Mouse (Mus musculus) forebrain, embryonic 10.5 days (tissue): ENCODE data around the gene Rbm12. TPM values are rescaled to one million over a fixed set of nuclear protein-coding genes. Genes with fewer than 3 reads are reported as not detected.
"Not testable (repeated sequence)": the region's sequence is repeated elsewhere in the genome, so short reads cannot be mapped to it uniquely, and the experiment has no call there.

Experiments used
- DNase-seq: peaks from one replicate; pipeline ENCODE4 v3.0.0-alpha.2; 2017; ENCODE audit warnings: low spot score; ENCODE audit errors: extremely low spot score
- H3K27ac ChIP-seq: fragments of 300-500 bp; sonication (generic); 2 replicates; pipeline ENCODE4 v1.5.1; 2016; ENCODE audit warnings: mild to moderate bottlenecking
- H3K27me3 ChIP-seq: fragments of 300-500 bp; sonication (generic); 2 replicates; pipeline ENCODE4 v1.6.1; 2016; ENCODE audit warnings: mild to moderate bottlenecking; ENCODE audit not compliant: poor library complexity, severe bottlenecking
- H3K36me3 ChIP-seq: fragments of 300-500 bp; sonication (generic); replicated peaks from 2 replicates; pipeline ENCODE4 v1.6.1; 2016; ENCODE audit warnings: mild to moderate bottlenecking, moderate library complexity
- H3K4me1 ChIP-seq: fragments of 300-500 bp; sonication (generic); 2 replicates; pipeline ENCODE4 v1.6.1; 2016
- H3K4me3 ChIP-seq: fragments of 300-500 bp; sonication (generic); 2 replicates; pipeline ENCODE4 v1.5.1; 2016; ENCODE audit warnings: mild to moderate bottlenecking, moderate library complexity
- H3K9me3 ChIP-seq: fragments of 300-500 bp; sonication (generic); 2 replicates; pipeline ENCODE4 v1.6.1; 2016; ENCODE audit warnings: mild to moderate bottlenecking, moderate library complexity
- WGBS: fragments of 180-500 bp; shearing (Covaris S2); methylation state at CpG from one replicate; pipeline ENCODE4 v1.1.7; 2016; 5-methylcytosine and 5-hydroxymethylcytosine counted together
- polyA plus RNA-seq: library from polyadenylated mRNA; unstranded; fragments of >200 nt; fragmentation: Nextera tagmentation; extraction: Ambion mirVana; gene quantifications from 2 replicates; pipeline ENCODE4 v1.2.1, GENCODE M21; 2016

The Rbm12 gene
- polyA plus RNA-seq, 1 experiment from 2014 or later, result 47.5 TPM

- H3K9me3 ChIP-seq, result no peaks in the 10 kb centered on the region; the same call in 1 of the 2 replicates
- H3K4me3 ChIP-seq, result no peak overlapping the region
- no peaks in the 10 kb centered on the region for H3K4me1 ChIP-seq
- no peaks in the 10 kb centered on the region for H3K27me3 ChIP-seq
- DNase-seq, result no peak
- no peak overlapping the region for H3K27ac ChIP-seq
- H3K36me3 ChIP-seq, result peaks cover 14% of the 10 kb centered on the region
These were observed 7.8 kb upstream of the Rbm12 start for GRCm38 (mm10) chr2:156119566-156119965.

GRCm38 (mm10) chr2:156112080-156112423 lies 274 bp upstream of the Rbm12 start:
- Histone ChIP-seq H3K36me3 (peaks cover 28% of the 10 kb centered on the region), H3K27ac (peak overlapping the region; percentile 99), H3K4me1 (peaks cover 16% of the 10 kb centered on the region), H3K4me3 (peak overlapping the region; percentile 98)
- H3K27me3 ChIP-seq, DNase-seq, H3K9me3 ChIP-seq: not testable (repeated sequence)
- WGBS, result 26% methylated on average over 5 of the region's 5 CpGs

GRCm38 (mm10) chr2:156110627-156111357 lies 986 bp downstream of the Rbm12 start:
- peak; percentile 56 for DNase-seq
- Histone ChIP-seq H3K36me3 (peaks cover 41% of the 10 kb centered on the region), H3K27ac (peak overlapping the region; percentile 99), H3K9me3 (no peaks in the 10 kb centered on the region), H3K4me1 (peaks cover 16% of the 10 kb centered on the region), H3K27me3 (no peaks in the 10 kb centered on the region), H3K4me3 (peak overlapping the region; percentile 98)
- 2% methylated on average over 16 of the region's 16 CpGs for WGBS

GRCm38 (mm10) chr2:156091926-156092325 lies 19.9 kb downstream of the Rbm12 start:
- Histone ChIP-seq H3K4me3 (no peak overlapping the region), H3K36me3 (peaks cover 62% of the 10 kb centered on the region), H3K4me1 (peaks cover 13% of the 10 kb centered on the region; the same call in 1 of the 2 replicates), H3K27me3 (no peaks in the 10 kb centered on the region), H3K27ac (no peak overlapping the region), H3K9me3 (no peaks in the 10 kb centered on the region)
- WGBS, result 92% methylated on average over 5 of the region's 5 CpGs
- DNase-seq, result no peak

GRCm38 (mm10) chr2:156089799-156090198 lies 22.0 kb downstream of the Rbm12 start:
- DNase-seq, result no peak
- H3K4me1 ChIP-seq, result peaks cover 13% of the 10 kb centered on the region; the same call in 1 of the 2 replicates
- 88% methylated on average over 1 of the region's 1 CpGs for WGBS
- no peak overlapping the region for H3K4me3 ChIP-seq
- H3K36me3 ChIP-seq, result peaks cover 45% of the 10 kb centered on the region
- H3K27me3 ChIP-seq, result no peaks in the 10 kb centered on the region
- no peaks in the 10 kb centered on the region for H3K9me3 ChIP-seq
- H3K27ac ChIP-seq, result no peak overlapping the region

- Histone ChIP-seq H3K27me3 (no peaks in the 10 kb centered on the region), H3K27ac (no peak overlapping the region), H3K4me3 (no peak overlapping the region), H3K4me1 (peaks cover 13% of the 10 kb centered on the region; the same call in 1 of the 2 replicates), H3K9me3 (no peaks in the 10 kb centered on the region), H3K36me3 (peaks cover 40% of the 10 kb centered on the region)
- 89% methylated on average over 7 of the region's 7 CpGs for WGBS
- no peak for DNase-seq
These were observed 24.2 kb downstream of the Rbm12 start for GRCm38 (mm10) chr2:156087391-156088110.

- H3K36me3 ChIP-seq, result peaks cover 37% of the 10 kb centered on the region
- peaks cover 4% of the 10 kb centered on the region; the same call in 1 of the 2 replicates for H3K4me1 ChIP-seq
- H3K9me3 ChIP-seq, result no peaks in the 10 kb centered on the region
- H3K27ac ChIP-seq, result no peak overlapping the region
- 90% methylated on average over 3 of the region's 3 CpGs for WGBS
- no peak overlapping the region for H3K4me3 ChIP-seq
- no peaks in the 10 kb centered on the region for H3K27me3 ChIP-seq
- no peak for DNase-seq
These were observed 27.2 kb downstream of the Rbm12 start for GRCm38 (mm10) chr2:156084541-156084940.

- Histone ChIP-seq H3K36me3 (peaks cover 53% of the 10 kb centered on the region), H3K9me3 (no peaks in the 10 kb centered on the region), H3K27me3 (no peaks in the 10 kb centered on the region), H3K27ac (no peak overlapping the region), H3K4me1 (0 out of 2 replicates have a peak, but pooled peaks cover 3% of the 10 kb centered on the region), H3K4me3 (no peak overlapping the region)
- no peak for DNase-seq
- 90% methylated on average over 7 of the region's 7 CpGs for WGBS
These were observed 31.4 kb downstream of the Rbm12 start for GRCm38 (mm10) chr2:156080391-156080790.

GRCm38 (mm10) chr2:156079674-156080073 lies 32.1 kb downstream of the Rbm12 start:
- H3K4me3 ChIP-seq, result no peak overlapping the region
- 77% methylated on average over 4 of the region's 4 CpGs for WGBS
- H3K4me1 ChIP-seq, result 0 out of 2 replicates have a peak, but pooled peaks cover 3% of the 10 kb centered on the region
- no peak for DNase-seq
- no peaks in the 10 kb centered on the region for H3K9me3 ChIP-seq
- no peaks in the 10 kb centered on the region for H3K27me3 ChIP-seq
- H3K27ac ChIP-seq, result no peak overlapping the region
- peaks cover 61% of the 10 kb centered on the region for H3K36me3 ChIP-seq

GRCm38 (mm10) chr2:156079183-156079560 lies 32.6 kb downstream of the Rbm12 start:
- H3K27me3 ChIP-seq, result no peaks in the 10 kb centered on the region
- WGBS, result 91% methylated on average over 8 of the region's 8 CpGs
- H3K36me3 ChIP-seq, result peaks cover 66% of the 10 kb centered on the region
- no peak overlapping the region for H3K27ac ChIP-seq
- no peak overlapping the region for H3K4me3 ChIP-seq
- no peaks in the 10 kb centered on the region for H3K9me3 ChIP-seq
- 0 out of 2 replicates have a peak, but pooled peaks cover 3% of the 10 kb centered on the region for H3K4me1 ChIP-seq
- no peak for DNase-seq

GRCm38 (mm10) chr2:156078421-156079182 lies 33.2 kb downstream of the Rbm12 start:
- DNase-seq, result no peak
- H3K27ac ChIP-seq, result no peak overlapping the region
- H3K27me3 ChIP-seq, result no peaks in the 10 kb centered on the region
- H3K9me3 ChIP-seq, result no peaks in the 10 kb centered on the region
- H3K4me3 ChIP-seq, result no peak overlapping the region
- H3K36me3 ChIP-seq, result peaks cover 71% of the 10 kb centered on the region
- WGBS, result 92% methylated on average over 16 of the region's 16 CpGs
- H3K4me1 ChIP-seq, result 0 out of 2 replicates have a peak, but pooled peaks cover 3% of the 10 kb centered on the region

GRCm38 (mm10) chr2:156077461-156077860 lies 34.3 kb downstream of the Rbm12 start:
- peaks cover 78% of the 10 kb centered on the region for H3K36me3 ChIP-seq
- no peak overlapping the region for H3K27ac ChIP-seq
- no peak for DNase-seq
- 0 out of 2 replicates have a peak, but pooled peaks cover 3% of the 10 kb centered on the region for H3K4me1 ChIP-seq
- no peaks in the 10 kb centered on the region for H3K27me3 ChIP-seq
- 91% methylated on average over 7 of the region's 7 CpGs for WGBS
- no peak overlapping the region for H3K4me3 ChIP-seq
- no peaks in the 10 kb centered on the region for H3K9me3 ChIP-seq
